Mouse (Mus musculus) liver, adult 2 months (tissue): ENCODE measurements around the gene S100a5.

Source experiments
- CTCF ChIP-seq: fragments of 200-500 bp; IDR thresholded peaks from 2 replicates; pipeline ENCODE4 v1.5.1; 2011; ENCODE audit warnings: low read depth, low read length, control low read depth
- POLR2A ChIP-seq: fragments of 200-500 bp; IDR thresholded peaks from 2 replicates; pipeline ENCODE4 v1.6.1; 2011; ENCODE audit warnings: low read length, control low read depth; ENCODE audit not compliant: insufficient read depth; ENCODE audit errors: extremely low read depth

DNA sequence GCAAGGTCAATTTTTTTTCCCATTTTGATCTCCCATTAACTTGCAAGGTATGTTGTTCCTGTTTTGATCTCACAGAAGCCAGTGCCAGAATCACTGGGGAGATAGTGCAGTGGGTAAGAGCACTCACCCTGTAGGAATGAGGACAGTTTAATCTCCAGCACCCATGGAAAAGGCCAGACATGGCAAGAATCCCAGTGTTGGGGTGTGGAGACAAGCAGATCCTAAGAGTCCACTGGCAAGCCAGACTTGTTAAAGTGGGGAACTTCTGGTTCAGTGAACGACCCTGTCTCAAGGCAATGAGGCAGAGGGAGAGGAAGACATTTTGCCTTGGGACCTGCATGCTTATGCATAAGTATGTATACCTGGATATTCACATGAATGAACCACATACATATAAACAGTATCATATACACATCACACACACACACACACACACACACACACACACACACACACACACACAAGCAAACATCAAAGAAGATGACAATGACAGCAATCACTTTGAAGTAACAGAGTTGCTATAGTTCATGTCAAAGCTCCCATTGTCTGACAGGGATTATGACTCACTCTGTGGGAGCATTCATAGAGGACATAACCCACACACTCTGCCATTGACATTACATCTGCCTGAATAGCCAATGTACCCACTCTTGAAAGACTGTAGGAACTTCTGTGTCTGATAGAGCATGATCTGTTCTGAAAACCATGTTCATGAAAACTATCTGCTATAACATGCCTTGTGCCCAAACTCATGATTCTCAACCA, 30.4 kb downstream of the S100a5 start:
- TF ChIP-seq CTCF (no peak), POLR2A (no peak)
